Mouse (Mus musculus) testis, adult 2 months (tissue): ENCODE data around the gene Eva1c.

ENCODE experiments used
- CTCF ChIP-seq: fragments of 200-500 bp; IDR thresholded peaks from 2 replicates; pipeline ENCODE4 v1.5.1; 2012; ENCODE audit warnings: low read depth, mild to moderate bottlenecking, inconsistent platforms, low read length, moderate library complexity; ENCODE audit not compliant: control insufficient read depth, insufficient read depth, insufficient replicate concordance
- POLR2A ChIP-seq: fragments of 200-500 bp; IDR thresholded peaks from 2 replicates; pipeline ENCODE4 v1.6.1; 2012; ENCODE audit warnings: low read depth, mild to moderate bottlenecking, inconsistent platforms, low read length, moderate library complexity; ENCODE audit not compliant: control insufficient read depth

DNA sequence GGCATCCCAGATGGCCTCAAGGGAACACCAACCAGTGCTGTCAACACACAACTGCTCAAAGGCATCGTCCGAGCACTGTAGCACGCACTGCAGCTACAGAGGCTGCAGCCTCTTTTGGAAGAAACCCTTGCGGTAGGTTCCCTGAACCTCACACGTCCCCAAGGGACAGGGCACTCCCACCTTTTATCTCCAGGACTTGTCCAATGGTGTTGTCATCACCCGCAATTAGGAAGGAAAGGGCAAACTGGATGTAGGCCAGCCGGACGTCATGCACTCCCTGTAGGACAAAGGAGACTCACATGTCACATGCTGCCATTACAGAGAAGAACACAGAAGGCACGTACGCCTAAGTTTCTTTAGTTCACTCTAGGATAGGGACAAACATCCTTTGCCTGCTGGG lies 26.7 kb upstream of the Eva1c start:
- TF ChIP-seq POLR2A (no peak), CTCF (no peak)
